Mouse (Mus musculus): ENCODE data around the gene Ampd1.
"Not testable (repeated sequence)": the region's sequence is repeated elsewhere in the genome, so short reads cannot be mapped to it uniquely, and the experiment has no call there.

GRCm38 (mm10) chr3:103140095-103140838, 66.5 kb downstream of the Ampd1 start:
- TF ChIP-seq CTCF (IDR thresholded peaks at IDR 0.05; ENCODE audit: borderline replicate concordance, insufficient read depth, low read length); POLR2A (IDR thresholded peaks at IDR 0.05; ENCODE audit: low read depth, low read length): not testable (repeated sequence)
